Mouse (Mus musculus): Measurements from ENCODE around the gene Hils1.

Gene Hils1

DNA sequence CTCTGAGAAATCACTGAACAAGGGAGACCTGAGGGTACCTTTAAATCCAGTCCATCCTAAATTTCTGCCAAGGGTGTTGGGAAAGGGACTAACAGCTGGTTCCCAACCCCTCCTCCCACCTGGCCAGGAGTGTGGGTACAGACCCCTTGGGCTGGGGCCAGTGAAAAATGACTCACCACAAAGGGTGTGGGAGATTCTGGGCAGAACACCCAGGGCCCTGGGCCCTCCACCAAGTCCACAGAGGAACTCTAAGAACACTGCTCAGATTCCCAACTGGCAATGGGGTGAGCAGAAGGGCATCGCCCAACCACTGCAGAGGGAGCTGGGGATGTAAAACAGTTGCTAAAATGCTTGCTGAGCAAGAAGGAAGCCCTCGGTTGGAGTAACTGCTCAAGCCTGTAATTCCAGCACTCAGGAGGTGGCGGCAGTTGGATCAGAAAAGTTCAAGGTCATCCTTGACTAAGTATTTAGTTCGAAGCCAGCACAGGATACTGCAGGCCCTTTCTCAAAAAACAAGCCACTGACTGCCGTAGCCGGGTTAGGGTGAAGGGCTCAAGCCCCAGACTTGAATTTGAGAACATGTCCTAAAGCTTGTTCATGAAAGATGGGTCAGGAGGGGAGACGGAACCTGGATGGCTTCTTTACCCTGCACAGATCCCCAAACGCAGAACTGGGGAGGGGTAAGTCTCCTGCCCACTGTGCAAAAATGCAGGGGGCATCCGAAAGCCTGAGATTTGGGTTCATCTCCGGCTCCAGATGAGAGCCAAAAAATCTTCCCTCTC is 21.6 kb downstream of the Hils1 start:
- no peak for DNase-seq (ENCODE audit: low spot score)

- DNase-seq (ENCODE audit: low spot score) = peak; percentile 86
Observed at GRCm38 (mm10) chr11:94989562-94990017, 22.2 kb downstream of the Hils1 start.

GRCm38 (mm10) chr11:94990102-94990748 is 22.8 kb downstream of the Hils1 start:
- DNase-seq (ENCODE audit: low spot score) = no peak

DNA sequence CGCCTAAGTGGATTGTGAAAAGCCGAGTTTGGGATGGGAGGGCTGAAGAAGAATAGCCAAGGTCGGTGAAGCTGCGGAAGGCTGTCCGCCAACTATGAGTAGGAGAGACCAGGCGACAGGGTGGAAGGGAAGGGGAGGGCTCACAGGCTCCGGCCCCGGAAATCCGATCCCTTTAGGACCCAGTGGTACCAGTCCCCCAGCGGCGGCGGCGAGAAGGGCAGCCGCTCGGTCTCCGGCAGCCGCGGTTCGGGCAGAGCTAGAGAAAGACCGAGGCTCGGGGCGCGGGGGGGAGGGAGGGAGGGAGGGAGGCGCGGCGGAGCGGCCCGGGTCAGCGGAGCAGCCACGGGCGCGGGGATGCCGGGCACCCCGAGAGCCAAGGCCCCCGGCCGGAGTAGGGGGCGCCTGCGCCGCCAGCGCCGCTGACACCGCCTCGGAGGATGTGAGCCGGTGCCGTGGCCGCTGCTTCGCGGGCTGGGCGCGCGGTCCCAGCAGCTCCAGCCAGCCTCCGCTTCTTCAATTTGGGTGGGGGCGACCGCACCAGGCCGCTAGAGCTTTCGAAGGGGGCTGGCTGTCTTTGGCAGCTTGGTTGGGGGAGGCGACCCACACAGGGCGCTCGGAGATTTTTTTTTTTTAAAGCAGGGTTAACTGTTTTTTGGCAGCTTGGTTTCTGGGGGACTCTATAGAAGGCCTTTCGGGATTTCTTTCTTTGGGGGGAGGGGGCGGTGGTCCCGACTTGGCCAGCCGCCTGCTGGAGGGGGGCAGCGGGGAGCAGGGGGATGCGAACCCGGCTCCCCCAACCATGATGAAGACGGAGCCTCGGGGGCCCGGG is 23.6 kb downstream of the Hils1 start, which contains the start of gene Ppp1r9b:
Gene Ppp1r9b, plus strand, starts transcription at position 287 of the 829 bp plus-strand sequence.
- DNase-seq (ENCODE audit: low spot score) = peak; percentile 90

DNA sequence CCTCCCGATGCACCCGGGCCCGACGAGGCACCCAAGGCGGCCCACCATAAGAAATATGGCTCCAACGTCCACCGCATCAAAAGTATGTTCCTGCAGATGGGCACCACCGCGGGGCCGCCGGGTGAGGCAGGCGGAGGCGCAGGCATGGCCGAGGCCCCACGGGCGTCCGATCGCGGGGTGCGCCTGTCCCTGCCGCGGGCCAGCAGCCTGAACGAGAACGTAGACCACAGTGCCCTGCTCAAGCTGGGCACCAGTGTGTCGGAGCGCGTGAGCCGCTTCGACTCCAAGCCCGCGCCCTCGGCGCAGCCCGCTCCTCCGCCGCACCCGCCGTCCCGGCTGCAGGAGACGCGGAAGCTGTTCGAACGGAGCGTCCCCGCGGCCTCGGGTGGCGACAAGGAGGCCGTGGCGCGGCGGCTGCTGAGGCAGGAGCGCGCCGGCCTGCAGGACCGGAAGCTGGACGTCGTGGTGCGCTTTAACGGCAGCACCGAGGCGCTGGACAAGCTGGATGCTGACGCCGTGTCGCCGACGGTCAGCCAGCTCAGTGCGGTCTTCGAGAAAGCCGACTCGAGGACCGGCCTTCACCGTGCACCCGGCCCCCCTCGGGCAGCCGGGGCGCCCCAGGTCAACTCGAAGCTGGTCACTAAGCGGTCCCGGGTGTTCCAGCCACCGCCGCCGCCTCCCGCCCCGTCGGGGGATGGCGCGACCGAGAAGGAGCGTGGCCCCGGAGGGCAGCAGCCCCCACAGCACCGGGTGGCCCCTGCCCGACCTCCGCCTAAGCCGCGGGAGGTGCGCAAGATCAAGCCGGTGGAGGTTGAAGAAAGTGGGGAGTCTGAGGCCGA is 24.5 kb downstream of the Hils1 start:
- no peak for DNase-seq (ENCODE audit: low spot score)

DNA sequence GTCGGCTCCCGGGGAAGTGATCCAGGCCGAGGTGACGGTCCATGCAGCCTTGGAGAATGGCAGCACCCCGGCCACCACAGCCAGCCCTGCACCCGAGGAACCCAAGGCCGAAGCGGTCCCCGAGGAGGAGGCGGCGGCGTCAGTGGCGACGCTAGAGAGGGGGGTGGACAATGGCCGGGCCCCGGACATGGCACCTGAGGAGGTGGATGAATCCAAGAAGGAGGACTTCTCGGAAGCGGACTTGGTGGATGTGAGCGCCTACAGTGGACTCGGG is 25.0 kb downstream of the Hils1 start:
- no peak for DNase-seq (ENCODE audit: low spot score)

DNA sequence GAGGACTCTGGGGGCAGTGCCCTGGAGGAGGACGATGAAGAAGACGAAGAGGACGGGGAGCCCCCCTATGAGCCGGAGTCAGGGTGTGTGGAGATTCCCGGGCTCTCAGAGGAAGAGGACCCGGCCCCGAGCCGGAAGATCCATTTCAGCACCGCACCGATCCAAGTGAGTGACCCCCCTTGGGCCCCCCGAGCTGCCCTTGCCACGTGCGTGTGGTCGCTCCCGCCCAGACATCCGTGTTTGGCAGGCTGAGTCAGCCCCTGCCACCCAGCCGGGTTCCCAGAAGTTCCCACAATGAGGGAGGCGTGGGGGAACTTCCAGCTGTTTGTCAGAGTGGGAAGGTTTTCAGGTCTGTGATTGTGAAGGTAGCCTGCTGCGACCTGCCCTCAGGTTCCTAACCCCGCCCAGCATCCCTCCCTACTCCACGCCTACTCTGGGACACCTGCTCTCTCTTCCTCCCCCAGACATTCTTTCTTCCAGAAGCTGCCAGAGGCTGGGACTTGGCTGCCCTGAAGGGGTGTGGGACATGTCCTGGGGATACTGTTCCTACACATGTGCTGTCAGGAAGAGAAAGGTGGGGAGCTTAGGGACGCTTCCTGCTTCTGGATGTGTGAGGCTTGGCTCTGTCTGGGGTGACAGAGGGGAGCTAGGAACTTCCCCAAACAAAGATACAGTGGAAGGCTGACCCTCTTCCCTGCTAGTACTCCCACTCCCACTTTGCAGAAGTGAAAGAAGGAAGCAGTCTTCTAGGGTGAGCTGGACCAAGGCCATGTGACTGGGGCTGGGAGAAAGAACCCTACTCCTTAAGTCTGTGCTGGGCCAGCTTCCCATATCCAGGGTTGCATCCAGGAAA is 25.6 kb downstream of the Hils1 start:
- no peak for DNase-seq (ENCODE audit: low spot score)

GRCm38 (mm10) chr11:94994208-94994814 is 26.9 kb downstream of the Hils1 start:
- no peak for DNase-seq (ENCODE audit: low spot score)

GRCm38 (mm10) chr11:94994947-94995772 is 27.8 kb downstream of the Hils1 start:
- no peak for DNase-seq (ENCODE audit: low spot score)

DNA sequence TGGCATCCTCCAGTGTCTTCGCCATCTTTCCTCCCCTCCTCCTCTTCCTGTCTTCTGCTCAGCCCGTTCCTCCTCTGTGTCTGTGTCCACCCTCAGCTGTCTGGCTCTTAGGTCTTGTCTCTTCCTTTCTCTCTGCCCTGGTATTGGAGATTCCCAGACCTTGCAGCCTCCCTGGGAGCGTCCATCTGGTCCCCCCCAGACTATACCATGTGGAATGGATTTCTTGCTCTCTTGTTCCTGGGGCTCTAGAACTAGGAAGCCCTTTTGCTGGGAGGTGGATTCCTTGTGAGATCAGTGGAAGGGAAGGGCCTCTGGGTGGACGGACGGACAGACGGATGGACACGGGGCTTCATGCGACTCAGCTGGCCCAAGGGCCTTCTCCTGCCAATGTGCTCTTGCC is 28.7 kb downstream of the Hils1 start:
- no peak for DNase-seq (ENCODE audit: low spot score)

GRCm38 (mm10) chr11:94996984-94997383 is 29.6 kb downstream of the Hils1 start:
- DNase-seq (ENCODE audit: low spot score) = no peak

DNA sequence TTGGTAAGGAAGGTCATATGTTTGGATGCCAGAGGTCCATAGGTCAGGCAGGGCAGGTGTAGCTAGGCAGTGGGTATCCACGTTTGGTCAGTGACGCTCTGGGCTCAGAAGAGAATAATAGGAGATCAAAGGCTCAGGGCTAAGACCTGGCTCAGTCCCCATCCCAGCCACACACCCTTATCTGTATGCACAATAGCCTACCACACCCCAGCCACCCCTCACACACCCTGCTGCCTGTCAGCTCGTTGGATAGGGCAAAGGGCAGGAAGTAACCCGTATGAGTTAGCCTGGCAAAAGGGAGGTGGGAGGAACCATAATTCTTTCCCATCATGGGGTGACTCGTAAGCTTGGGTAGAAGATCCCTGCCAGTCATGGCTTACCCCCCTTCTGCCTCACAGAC is 30.2 kb downstream of the Hils1 start:
- DNase-seq (ENCODE audit: low spot score) = no peak

DNA sequence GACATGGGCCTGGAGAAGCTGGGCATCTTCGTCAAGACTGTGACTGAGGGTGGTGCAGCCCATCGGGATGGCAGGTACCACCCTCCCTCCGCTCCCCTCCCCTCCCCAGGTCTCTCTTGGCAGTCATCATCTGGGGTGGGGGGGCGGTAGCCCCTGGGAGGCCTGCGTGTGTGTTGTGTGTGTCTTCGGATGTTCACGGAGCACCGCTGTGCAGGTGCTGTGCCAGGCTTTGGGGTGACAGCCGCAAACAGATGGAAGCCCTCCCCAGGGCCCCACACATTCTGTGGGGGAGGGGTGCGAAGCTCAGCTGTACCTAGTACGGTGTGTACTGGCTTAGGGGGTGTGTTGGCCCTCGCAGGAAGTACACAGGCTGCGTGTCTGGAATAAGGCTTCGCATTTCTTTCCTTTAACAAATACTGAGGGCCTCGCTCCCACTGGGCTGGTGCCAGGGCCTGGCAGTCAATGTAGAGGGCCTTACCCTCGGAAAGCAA is 30.7 kb downstream of the Hils1 start:
- DNase-seq (ENCODE audit: low spot score) = no peak

DNA sequence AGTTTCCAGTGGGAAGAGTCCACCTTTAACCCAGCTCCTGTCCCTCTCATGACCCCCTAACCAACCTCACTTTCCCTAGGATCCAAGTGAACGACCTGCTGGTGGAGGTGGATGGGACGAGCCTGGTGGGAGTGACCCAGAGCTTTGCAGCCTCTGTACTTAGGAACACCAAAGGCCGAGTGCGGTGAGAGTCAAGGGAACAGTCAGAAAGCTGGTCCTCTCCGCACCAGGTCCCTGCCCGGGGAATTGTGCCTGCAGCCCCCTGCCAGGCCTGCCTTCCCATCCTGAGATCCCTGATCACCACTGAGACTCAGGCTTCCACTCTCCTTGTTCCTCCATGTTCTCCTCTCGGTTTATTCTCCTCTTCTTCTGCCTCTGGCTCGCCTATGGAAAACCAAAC is 32.7 kb downstream of the Hils1 start:
- no peak for DNase-seq (ENCODE audit: low spot score)

DNA sequence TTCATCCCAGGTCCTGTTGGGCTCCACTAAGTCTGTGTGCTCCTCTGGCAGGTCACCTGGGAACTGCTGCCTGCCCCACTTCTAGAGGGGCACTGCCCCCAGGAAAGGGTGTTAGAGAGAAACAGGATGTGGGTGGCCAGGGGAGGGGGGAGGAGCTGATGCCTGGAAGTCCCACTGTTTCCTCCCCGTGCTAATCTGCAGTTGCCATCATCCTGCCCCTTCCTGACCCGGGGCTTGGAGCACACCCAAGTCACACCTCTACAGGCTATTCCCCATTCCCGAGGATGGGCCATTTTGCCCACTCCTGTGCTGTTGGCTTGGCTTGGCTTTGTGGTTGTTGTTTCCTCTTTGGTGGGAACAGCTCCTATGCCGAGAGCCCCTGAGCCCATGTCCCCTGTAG is 33.2 kb downstream of the Hils1 start:
- DNase-seq (ENCODE audit: low spot score) = no peak

DNA sequence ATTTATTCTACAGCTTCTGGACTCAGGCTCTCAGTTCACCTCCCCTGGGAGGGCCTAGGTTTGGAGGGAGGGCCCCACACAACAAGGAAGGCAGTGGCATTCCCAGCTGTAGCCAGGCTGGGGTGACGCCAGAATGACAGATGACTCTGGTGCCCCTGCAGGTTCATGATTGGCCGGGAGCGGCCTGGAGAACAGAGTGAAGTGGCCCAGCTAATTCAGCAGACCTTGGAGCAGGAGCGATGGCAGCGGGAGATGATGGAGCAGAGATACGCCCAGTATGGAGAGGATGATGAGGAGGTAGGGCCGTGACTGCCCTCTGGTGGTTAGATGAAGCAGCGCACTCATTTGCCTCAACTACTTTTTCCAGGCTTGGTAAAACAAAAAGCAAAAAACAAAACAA is 33.7 kb downstream of the Hils1 start:
- no peak for DNase-seq (ENCODE audit: low spot score)

GRCm38 (mm10) chr11:95001584-95002347 is 34.4 kb downstream of the Hils1 start:
- DNase-seq (ENCODE audit: low spot score) = no peak

DNA sequence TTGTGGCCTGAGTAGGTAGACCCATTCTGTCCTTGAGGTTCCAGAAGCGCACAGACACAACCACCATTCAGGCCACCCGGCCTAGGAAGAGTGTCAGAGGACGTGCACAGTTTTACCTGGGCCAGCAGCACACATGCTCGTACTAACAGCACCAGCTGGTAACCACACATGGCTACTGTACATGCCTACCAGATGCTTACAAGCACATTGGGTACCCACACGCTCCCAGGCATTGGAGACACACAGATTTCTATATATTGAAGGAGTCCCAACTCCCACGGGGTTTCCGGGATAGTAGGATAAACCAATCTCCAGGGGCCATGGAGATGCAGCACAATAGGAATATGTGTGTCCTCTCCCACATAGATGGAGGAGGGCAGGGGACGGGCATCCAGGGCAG is 35.3 kb downstream of the Hils1 start:
- no peak for DNase-seq (ENCODE audit: low spot score)

Data from testis, postnatal 14 days (tissue).